Mouse (Mus musculus) yolk sac, embryonic 10.5 days (tissue): Measurements from ENCODE around the gene Chmp4b.

Source experiments
- DNase-seq: peaks from one replicate; pipeline ENCODE4 v3.0.0-alpha.2; 2017; ENCODE audit warnings: low spot score

Chmp4b gene

DNA sequence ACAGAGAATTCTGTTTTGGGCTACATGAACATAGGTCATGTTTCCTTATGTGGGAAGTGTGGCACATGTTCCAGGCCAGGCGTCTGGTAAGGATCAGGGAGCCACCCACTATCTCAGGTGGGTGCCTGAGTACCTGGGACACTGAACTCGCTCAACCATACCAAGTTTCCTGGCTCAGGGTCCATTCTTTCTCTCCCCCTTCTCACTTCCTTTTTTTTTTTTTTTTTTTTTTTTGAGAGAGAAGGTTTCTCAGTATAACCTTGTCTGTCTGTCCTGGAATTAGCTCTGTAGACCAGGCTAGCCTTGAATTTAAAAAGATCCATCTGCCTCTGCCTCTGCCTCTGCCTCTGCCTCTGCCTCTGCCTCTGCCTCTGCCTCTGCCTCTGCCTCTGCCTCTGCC is 68.8 kb downstream of the Chmp4b start:
- DNase-seq: no peak

DNA sequence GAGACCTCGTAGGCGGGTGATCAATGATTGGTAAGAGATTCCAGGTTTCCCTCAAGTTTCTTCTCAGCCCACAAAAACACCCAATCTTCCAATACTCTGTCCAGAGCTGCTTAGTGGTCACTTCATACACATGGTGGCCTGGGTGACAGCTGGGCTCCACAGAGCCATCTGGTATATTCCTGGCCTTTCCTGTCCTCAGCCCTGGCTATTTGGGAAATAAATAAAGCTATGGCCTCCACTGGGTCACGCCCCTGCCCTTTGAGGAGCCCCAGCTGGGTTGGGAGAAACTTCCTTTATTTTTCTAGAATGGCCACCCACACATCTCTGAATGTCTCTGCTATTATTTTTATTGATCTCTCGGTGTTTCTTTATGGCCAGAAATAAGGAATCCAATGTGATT is 72.0 kb downstream of the Chmp4b start:
- DNase-seq: no peak

DNA sequence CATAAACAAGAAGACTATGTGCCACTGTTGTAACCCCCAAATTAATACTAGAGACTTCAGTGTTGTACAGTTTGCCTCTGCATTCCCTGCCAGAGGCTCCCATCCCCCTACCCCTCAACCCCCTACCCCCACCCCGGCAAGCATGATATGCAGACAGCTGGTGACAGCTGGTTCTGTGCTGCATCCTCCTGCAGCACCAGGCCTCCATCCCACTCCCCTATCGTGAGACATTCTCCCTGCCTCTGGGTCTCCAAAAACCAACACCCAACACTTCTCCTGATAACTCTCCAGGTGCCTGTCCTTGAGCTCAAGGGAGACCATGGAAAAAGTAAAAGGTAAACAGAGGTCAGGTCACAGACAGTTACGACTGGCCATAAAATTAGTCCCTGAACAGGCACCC is 78.2 kb downstream of the Chmp4b start:
- DNase-seq: no peak

DNA sequence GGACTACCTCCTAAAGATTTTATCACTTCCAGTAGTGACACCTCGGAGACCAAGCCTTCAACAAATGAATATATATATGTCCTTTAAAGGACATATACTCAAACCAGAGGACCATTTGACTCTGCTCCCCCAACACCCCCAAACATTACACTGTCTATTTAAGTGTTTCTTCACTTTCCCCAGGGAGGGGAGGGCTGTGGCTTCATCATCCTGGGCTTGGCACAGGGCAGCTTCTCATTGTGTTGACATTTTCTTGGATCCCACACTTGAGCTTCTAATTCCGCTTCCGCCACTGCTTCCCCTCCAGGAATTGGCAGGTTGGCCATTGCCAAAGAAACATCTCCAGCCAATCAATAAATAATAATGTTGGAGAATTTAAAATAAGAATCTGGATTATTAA is 79.3 kb downstream of the Chmp4b start:
- DNase-seq: no peak

DNA sequence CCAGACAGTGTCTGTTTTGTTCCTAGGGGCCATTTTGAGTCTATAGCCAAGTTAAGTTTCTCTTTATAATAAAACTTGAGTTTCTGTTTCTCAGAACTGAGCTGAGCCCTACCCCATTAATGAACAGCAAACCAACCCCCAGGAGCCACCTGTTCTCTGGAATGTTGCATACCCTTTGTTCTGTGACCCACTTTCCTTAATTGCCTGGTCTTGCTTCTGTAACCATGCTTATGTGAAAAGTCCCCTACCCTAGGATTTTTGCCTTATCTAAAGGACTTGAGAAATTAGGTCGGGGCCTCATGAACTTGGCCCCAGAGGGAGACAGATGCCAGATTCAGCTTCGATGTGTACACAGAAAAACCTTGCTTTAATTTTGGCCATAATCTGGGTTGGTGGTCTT is 80.4 kb downstream of the Chmp4b start:
- DNase-seq: no peak

DNA sequence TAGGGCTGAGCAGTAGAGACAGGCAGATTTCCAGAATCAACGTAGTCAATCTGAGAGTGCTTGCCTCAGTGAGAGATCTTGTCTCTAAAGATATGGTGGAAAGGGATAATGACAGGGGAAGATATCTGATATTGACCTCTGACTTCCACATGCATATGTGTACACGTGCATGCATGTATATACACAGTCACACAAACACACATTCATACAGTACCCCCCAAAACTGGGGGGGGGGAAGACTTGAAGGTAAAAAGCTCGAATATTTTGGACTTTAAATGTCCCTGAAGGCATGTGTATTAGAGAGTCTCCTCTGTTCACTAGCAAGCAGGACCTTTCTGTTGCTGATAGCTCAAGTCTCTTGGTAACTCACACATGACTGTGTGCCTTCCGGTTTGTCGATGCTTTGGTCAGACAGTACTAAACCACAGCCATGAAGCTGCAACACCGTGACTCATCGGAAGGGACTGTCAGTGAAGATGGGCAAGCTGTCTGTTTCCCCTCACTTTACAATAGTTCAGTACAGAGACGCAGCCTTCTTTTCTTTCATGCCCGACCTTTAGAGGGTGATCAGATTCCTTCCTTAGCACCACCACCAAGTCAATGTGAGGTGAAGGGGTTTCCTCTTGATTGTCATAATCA is 81.1 kb downstream of the Chmp4b start:
- no peak for DNase-seq

DNA sequence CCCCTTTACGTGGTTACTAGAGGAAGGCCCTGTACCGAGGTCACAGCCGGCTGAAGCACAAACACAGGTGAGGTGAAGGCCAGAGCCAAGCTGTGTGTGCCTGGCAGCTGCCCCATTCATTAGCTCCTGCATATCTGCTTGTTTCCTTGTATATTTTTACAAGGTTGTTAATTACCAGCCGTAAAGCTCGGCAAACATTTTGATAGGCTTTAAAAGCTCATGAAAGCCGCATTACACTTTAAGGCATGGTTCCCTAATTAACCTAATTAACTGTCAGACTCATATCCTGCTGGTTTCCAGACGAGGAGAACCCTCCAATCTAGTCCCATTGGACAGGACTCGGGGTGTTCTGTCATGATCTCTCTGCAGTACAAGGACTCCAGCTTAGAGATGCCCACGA is 83.5 kb downstream of the Chmp4b start:
- DNase-seq: no peak

DNA sequence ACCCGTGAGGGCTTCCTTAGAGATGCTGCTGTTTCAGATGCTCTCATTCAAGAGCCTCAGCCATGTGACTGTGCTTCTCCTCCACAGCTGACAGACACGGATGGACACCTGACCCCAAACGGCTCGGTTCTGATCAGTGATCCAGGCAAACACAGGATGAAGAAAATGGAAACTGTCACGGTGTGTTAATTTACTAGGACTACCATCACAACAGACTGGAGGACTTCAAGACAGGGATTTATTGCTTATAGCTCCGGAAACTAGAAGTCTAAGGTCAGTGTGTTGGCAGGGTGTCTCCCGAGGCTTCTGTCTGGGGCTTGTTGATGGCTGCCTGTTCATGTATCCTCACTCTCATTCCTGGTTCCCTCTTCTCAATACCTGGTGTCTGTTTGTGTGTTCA is 83.9 kb downstream of the Chmp4b start:
- DNase-seq: no peak

DNA sequence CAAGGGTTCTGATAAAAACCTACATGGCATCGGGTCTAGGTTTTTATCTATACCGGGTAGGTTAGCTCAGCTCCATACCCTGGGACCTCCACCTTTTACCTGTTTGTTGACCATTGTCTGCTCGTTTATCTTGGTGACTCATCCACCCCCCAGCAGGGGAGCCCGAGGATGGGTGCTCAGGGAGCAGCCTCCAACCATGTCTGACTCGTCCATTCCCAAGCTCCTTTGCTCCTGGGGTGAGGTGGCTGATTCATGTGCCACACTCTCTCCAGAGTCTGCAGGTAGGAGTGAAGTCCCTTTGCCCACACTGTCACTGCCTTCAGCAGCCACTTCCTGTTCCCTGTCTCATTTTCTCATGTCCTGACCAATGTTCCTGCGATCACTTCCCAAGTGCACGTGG is 84.5 kb downstream of the Chmp4b start:
- DNase-seq: no peak

DNA sequence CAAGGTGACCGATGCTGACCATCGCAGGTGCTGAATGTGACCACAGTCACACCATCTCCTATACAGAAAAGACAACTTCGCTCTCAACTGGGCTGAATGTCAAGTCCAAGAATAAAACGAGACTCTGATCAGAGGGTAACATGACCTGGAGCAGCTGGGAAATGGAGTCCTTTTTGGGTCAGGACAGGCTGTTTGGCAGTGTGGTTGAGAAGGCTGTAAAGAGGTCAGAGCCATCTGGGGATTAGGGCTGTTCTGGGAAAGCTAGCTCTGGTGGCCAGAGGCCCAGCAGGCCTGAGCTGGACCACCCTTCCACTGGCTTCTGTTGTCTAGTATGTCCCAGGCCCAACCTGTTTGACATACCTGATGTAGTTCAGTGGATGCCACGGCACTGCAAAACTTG is 87.1 kb downstream of the Chmp4b start:
- no peak for DNase-seq

DNA sequence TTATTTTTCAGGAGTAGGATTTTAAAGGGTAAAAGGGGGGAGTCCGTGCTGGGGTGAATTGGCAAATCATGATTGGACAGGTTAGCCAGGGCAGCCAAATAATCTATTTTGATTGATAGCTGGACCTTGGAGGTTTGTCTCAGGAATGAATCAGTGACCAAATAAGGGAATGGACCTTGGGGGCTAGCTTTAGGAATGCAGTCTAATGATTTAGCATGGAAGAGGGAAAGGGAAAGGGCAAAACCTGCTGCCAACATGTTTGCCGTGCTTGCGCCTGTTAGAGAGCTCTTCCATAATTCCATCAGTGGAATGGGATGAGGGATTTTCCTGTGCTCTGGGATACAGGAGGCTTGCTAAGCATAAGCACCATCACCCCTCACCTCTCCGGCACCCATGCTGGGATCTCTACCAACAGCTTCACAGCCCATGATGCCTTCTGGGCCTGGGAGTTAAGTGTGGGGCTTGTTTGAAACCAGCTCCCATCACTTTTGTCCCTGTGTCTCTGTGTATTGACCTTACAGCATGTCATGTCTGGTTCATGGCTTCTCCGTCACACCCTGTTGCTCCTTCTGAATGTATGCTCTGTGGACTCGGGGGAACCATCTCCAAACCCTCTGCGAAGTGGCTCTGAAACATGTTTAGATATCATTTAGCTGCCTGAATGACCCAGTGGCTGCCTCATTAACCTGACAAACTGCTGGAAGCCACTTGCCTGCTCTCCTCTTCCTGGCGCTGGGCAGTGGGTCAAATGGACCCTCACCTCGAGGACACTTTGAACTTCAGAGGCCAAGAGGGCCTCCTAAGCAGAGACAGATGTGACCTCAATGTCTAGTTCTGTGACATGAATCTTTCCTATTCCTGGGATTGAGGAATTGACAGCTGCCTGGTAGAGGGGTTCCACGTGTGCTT is 91.7 kb downstream of the Chmp4b start:
- no peak for DNase-seq

DNA sequence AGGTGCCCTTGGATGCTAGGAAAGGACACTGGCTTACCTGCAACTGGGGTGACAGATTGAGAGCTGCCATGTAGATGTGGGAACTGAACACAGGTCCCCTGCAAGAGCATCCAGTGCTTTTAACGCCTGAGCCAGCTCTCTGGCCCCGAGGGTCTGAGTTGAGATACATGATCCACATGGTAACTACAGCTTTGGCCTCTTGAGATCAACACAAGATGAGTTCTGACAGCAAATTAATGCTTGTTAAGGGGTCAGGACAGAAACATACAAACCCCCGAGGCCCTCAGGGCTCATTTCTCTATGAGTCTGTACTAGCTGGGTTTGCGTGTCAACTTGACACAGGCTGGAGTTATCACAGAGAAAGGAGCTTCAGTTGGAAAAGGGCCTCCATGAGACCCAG is 92.4 kb downstream of the Chmp4b start:
- no peak for DNase-seq
